Mouse (Mus musculus) heart, embryonic 11.5 days (tissue): Measurements from ENCODE around the gene Npnt. TPM values are rescaled to one million over a fixed set of nuclear protein-coding genes. Genes with fewer than 3 reads are reported as not detected.

Source experiments
- ATAC-seq: fragments of 200-750 bp; cut with Nextera tagmentation; replicated peaks from 2 replicates; pipeline ENCODE4 v1.8.0; 2017; ENCODE audit warnings: moderate library complexity; ENCODE audit not compliant: insufficient number of reproducible peaks, low FRiP score, low TSS enrichment
- H3K27ac ChIP-seq: fragments of 300-500 bp; sonication (generic); 2 replicates; pipeline ENCODE4 v1.5.1; 2014; ENCODE audit warnings: mild to moderate bottlenecking, low read depth, low read length
- H3K27me3 ChIP-seq: fragments of 300-500 bp; sonication (generic); 2 replicates; pipeline ENCODE4 v1.6.1; 2014; ENCODE audit warnings: mild to moderate bottlenecking, low read length, mixed read lengths; ENCODE audit not compliant: control insufficient read depth, insufficient read depth
- H3K36me3 ChIP-seq: fragments of 300-500 bp; sonication (generic); 2 replicates; pipeline ENCODE4 v1.6.1; 2014; ENCODE audit warnings: mild to moderate bottlenecking, low read length, moderate library complexity, mixed read lengths; ENCODE audit not compliant: control insufficient read depth, insufficient read depth
- H3K4me1 ChIP-seq: fragments of 300-500 bp; sonication (generic); 2 replicates; pipeline ENCODE4 v1.6.1; 2014; ENCODE audit warnings: low read length; ENCODE audit not compliant: control insufficient read depth, insufficient read depth
- H3K4me2 ChIP-seq: fragments of 300-500 bp; sonication (generic); 2 replicates; pipeline ENCODE4 v1.6.1; 2014; ENCODE audit warnings: mild to moderate bottlenecking, moderate library complexity
- H3K4me3 ChIP-seq: fragments of 300-500 bp; sonication (generic); 2 replicates; pipeline ENCODE4 v1.5.1; 2014; ENCODE audit warnings: low read depth, low read length
- H3K9ac ChIP-seq: fragments of 300-500 bp; sonication (generic); 2 replicates; pipeline ENCODE4 v1.6.1; 2014; ENCODE audit warnings: mild to moderate bottlenecking, low read depth, low read length, moderate library complexity
- H3K9me3 ChIP-seq: fragments of 300-500 bp; sonication (generic); replicated peaks from 2 replicates; pipeline ENCODE4 v1.6.1; 2016; ENCODE audit warnings: low read length; ENCODE audit not compliant: control insufficient read depth
- WGBS: fragments of 180-500 bp; shearing (Covaris S2); extraction: QIAGEN DNeasy Blood & Tissue Kit; methylation state at CpG from one replicate; pipeline ENCODE4 v1.1.7; 2014; ENCODE audit not compliant: insufficient replicate concordance; 5-methylcytosine and 5-hydroxymethylcytosine counted together
- polyA plus RNA-seq: library from polyadenylated mRNA; unstranded; fragments of >200 nt; fragmentation: Nextera tagmentation; extraction: Ambion mirVana; gene quantifications from 2 replicates; pipeline ENCODE4 v1.2.1, GENCODE M21; 2014

Npnt gene
- polyA plus RNA-seq, 1 experiment from 2014 or later: 19.7 TPM

DNA sequence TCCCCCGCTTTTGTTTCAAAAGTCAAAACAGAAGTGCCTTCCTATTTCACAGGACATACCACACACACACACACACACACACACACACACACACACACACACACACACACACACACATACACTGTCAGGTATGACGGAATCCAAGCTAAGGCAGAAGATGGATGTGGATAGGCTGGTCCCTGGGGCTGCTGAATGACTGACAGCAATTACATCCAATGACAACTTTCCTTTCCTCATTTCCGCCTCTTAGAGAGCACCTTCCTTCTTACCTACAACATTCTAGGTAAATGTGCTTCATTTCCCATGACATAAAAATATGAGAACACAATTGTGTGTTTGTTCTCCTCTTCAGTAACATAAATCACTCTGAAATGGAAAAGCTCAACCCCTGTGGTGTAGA, 56.4 kb downstream of the Npnt start:
- no peak for ATAC-seq
- Histone ChIP-seq H3K36me3 (no peaks in the 10 kb centered on the region), H3K9me3 (no peaks in the 10 kb centered on the region), H3K27me3 (no peaks in the 10 kb centered on the region), H3K4me3 (no peak overlapping the region), H3K27ac (no peak overlapping the region), H3K4me2 (no peak overlapping the region), H3K9ac (no peak overlapping the region), H3K4me1 (0 out of 2 replicates have a peak, but pooled peaks cover 3% of the 10 kb centered on the region)
- 88% methylated on average over 3 of the region's 3 CpGs for WGBS

GRCm38 (mm10) chr3:132893044-132893443, 57.0 kb downstream of the Npnt start:
- Histone ChIP-seq H3K9ac (no peak overlapping the region), H3K4me3 (no peak overlapping the region), H3K27me3 (no peaks in the 10 kb centered on the region), H3K27ac (no peak overlapping the region), H3K4me2 (no peak overlapping the region), H3K4me1 (0 out of 2 replicates have a peak, but pooled peaks cover 3% of the 10 kb centered on the region), H3K36me3 (no peaks in the 10 kb centered on the region), H3K9me3 (no peaks in the 10 kb centered on the region)
- 75% methylated on average over 7 of the region's 7 CpGs for WGBS
- ATAC-seq: no peak

GRCm38 (mm10) chr3:132892481-132892880, 57.6 kb downstream of the Npnt start:
- 85% methylated on average over 7 of the region's 7 CpGs for WGBS
- Histone ChIP-seq H3K9ac (no peak overlapping the region), H3K4me2 (no peak overlapping the region), H3K27ac (no peak overlapping the region), H3K4me3 (no peak overlapping the region), H3K36me3 (no peaks in the 10 kb centered on the region), H3K27me3 (no peaks in the 10 kb centered on the region), H3K4me1 (0 out of 2 replicates have a peak, but pooled peaks cover 3% of the 10 kb centered on the region), H3K9me3 (no peaks in the 10 kb centered on the region)
- no peak for ATAC-seq

DNA sequence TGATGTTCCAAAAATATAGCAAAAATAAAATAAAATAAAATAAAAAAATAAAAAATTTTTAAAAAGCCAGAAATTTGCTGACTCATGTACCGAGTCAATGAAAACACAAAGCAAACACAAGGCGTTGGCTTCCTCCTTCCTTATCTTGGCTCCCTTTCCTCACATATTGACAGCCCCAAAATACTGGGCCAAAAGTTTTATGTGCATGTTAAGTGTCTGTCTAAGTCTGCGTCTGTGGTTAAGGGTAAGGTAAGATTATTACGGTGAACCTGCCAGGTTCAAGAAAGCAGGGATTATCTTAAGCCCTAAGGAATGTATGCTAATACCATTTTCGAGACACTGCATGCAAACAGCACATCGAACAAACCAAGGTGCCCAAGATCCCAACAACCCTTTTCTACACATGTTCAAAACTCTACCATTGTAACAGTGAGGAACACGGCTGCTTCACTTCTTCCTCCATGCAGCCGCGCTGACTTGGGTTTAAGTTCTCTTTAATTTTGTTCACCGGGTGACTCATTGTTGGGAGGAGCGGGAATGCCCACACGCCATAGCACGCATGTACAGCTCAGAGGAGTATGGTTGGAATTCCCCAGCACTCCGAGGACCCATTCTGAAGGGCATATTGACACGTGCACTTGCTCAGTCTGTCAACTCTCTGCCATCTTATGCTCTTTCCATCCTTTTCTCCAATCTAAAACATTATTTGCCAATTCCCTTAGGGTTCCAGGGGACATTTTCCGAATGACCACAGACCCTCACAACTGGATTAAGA, 62.8 kb downstream of the Npnt start:
- no peaks in the 10 kb centered on the region for H3K36me3 ChIP-seq

GRCm38 (mm10) chr3:132886419-132887050, 63.6 kb downstream of the Npnt start:
- no peaks in the 10 kb centered on the region; the same call in 1 of the 2 replicates for H3K4me1 ChIP-seq
- 59% methylated on average over 6 of the region's 6 CpGs for WGBS
- no peaks in the 10 kb centered on the region for H3K9me3 ChIP-seq
- H3K4me3 ChIP-seq: no peak overlapping the region
- H3K27me3 ChIP-seq: no peaks in the 10 kb centered on the region
- no peak for ATAC-seq
- no peak overlapping the region for H3K9ac ChIP-seq
- no peak overlapping the region for H3K27ac ChIP-seq
- H3K36me3 ChIP-seq: no peaks in the 10 kb centered on the region
- H3K4me2 ChIP-seq: no peak overlapping the region

More for the DNA sequence above, 62.8 kb downstream of the Npnt start:
- H3K9ac ChIP-seq: no peak overlapping the region
- H3K9me3 ChIP-seq: no peaks in the 10 kb centered on the region
- no peak overlapping the region for H3K4me2 ChIP-seq
- H3K4me3 ChIP-seq: no peak overlapping the region
- ATAC-seq: no peak
- no peak overlapping the region for H3K27ac ChIP-seq
- WGBS: 82% methylated on average over 16 of the region's 16 CpGs
- no peaks in the 10 kb centered on the region; the same call in 1 of the 2 replicates for H3K4me1 ChIP-seq
- no peaks in the 10 kb centered on the region for H3K27me3 ChIP-seq

DNA sequence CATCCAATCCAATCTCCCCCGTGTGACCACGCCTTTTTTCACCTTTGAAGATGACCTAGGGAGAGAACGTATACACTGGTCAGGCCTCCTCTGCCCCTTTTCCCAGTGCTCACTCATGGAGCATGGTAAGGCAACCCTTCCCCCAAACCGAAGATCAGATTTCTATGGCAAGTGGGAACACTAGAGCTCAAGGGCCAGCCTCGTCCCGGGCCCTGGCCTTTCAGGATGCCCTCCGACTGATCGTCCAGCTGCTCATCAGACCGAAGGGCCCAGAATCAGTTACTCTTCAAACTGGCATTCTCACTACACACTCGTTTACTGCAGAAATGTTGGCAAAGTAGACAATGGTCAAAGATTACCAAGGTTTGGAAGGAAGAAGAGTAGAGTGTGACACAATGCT, 65.6 kb downstream of the Npnt start:
- no peak overlapping the region for H3K4me3 ChIP-seq
- H3K27ac ChIP-seq: no peak overlapping the region
- no peaks in the 10 kb centered on the region for H3K9me3 ChIP-seq
- H3K9ac ChIP-seq: no peak overlapping the region
- no peak for ATAC-seq
- 72% methylated on average over 10 of the region's 10 CpGs for WGBS
- no peak overlapping the region for H3K4me2 ChIP-seq
- no peaks in the 10 kb centered on the region for H3K36me3 ChIP-seq
- H3K27me3 ChIP-seq: no peaks in the 10 kb centered on the region
- no peaks in the 10 kb centered on the region; the same call in 1 of the 2 replicates for H3K4me1 ChIP-seq

DNA sequence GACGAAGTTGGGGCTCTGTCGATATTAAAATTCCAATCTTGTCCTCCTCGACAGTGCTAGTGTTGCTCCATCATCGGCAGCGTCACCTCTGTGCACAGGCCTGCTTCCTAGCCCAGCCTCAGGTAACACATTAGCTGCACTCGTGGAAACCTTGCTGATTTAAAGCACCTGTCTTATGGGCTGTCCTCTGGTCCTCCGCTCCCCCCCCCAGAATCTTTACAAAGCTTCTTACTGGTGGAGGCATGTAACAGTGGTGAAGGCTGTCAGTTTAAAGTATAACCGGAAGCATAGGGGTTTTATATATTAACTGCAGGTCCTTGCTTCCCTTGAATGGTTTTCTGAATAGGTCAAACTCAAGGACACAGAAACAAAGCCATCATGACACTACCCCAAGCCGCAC, 66.8 kb downstream of the Npnt start:
- no peak overlapping the region for H3K4me3 ChIP-seq
- no peak overlapping the region for H3K9ac ChIP-seq
- no peak for ATAC-seq
- no peaks in the 10 kb centered on the region; the same call in 1 of the 2 replicates for H3K4me1 ChIP-seq
- H3K4me2 ChIP-seq: no peak overlapping the region
- 82% methylated on average over 9 of the region's 9 CpGs for WGBS
- H3K9me3 ChIP-seq: no peaks in the 10 kb centered on the region
- H3K27me3 ChIP-seq: no peaks in the 10 kb centered on the region
- H3K27ac ChIP-seq: no peak overlapping the region
- no peaks in the 10 kb centered on the region for H3K36me3 ChIP-seq

DNA sequence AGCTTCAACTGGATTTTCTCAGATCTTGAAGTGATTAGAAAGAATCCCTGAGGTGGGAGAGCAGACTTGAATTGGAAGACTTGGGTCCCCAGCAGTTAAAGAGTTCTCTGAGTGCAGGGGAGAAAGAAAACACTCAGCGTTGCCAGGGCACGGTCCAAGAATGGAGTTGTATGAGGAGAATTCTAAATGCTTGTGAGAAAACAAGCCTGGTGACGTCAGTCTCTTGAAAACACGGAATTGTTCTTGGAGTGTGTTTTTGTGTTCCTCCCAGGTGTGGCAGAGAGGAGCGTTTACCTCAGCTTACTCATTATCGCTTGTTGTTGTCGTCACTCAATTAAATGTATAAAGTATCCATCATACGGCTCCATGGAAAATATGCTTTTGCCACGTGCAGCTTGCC, 69.3 kb downstream of the Npnt start:
- no peak overlapping the region for H3K4me3 ChIP-seq
- no peak overlapping the region for H3K9ac ChIP-seq
- H3K4me1 ChIP-seq: peaks cover 9% of the 10 kb centered on the region
- H3K9me3 ChIP-seq: no peaks in the 10 kb centered on the region
- no peak for ATAC-seq
- WGBS: 72% methylated on average over 9 of the region's 9 CpGs
- H3K27ac ChIP-seq: no peak overlapping the region
- no peaks in the 10 kb centered on the region for H3K27me3 ChIP-seq
- H3K36me3 ChIP-seq: no peaks in the 10 kb centered on the region
- H3K4me2 ChIP-seq: no peak overlapping the region
